Mouse (Mus musculus) G1E (cell line): ENCODE data around the gene Igfbp3.

Experiments
- CTCF ChIP-seq: IDR thresholded peaks from 2 replicates; pipeline ENCODE4 v1.5.1; 2012; ENCODE audit warnings: low read depth, low read length, inconsistent platforms, mixed read lengths
- GATA1 ChIP-seq: IDR thresholded peaks from 2 replicates; pipeline ENCODE4 v1.6.1; 2012; ENCODE audit warnings: borderline replicate concordance, low read length, inconsistent platforms, mixed read lengths
- GATA2 ChIP-seq: IDR thresholded peaks from 2 replicates; pipeline ENCODE4 v1.6.1; 2012; ENCODE audit warnings: low read depth, low read length, inconsistent platforms, borderline replicate concordance

DNA sequence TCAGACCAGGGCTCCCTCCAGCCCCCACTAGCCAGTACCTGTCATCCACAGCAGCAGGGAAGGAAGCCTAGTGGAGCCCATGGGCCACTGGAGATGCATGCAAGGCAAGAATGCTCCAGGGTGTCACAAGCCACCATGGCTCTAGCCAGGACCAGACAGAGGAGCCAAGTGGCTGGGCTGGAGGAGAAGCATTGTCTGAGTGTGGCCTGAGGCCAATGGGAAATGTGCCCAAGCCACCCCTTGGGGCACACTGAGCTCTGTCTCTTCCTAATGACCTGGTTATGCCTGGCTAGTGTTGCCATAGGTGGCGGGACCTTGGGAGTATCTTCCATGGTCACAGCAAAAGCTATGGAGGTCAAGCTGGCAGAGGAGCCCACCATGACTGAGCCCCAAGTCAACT is 44.1 kb downstream of the Igfbp3 start:
- TF ChIP-seq CTCF = no peak
- no peak for TF ChIP-seq GATA1
- no peak for TF ChIP-seq GATA2
